Mouse (Mus musculus) ES-E14 (cell line): ENCODE results near the gene Zfp282. TPM values are rescaled to one million over a fixed set of nuclear protein-coding genes. Genes with fewer than 3 reads are reported as not detected.
A peak's percentile ranks its signal among the peaks of the same experiment; 100 is the strongest.

ENCODE experiments used
- DNase-seq: peaks from one replicate; pipeline ENCODE4 v3.0.0-alpha.2; 2013; ENCODE audit warnings: low read depth, low spot score
- H3K27ac ChIP-seq: 2 replicates; pipeline ENCODE4 v1.5.1; 2012; ENCODE audit warnings: low read depth, mild to moderate bottlenecking, low read length, moderate library complexity, mixed read lengths; ENCODE audit not compliant: poor library complexity, insufficient read depth, severe bottlenecking
- H3K36me3 ChIP-seq: 2 replicates; pipeline ENCODE4 v1.6.1; 2012; ENCODE audit warnings: mild to moderate bottlenecking, low read length, moderate library complexity, mixed read lengths; ENCODE audit not compliant: control insufficient read depth, poor library complexity, insufficient read depth, severe bottlenecking
- H3K4me1 ChIP-seq, 2 experiments: fragments of 150-350 bp in 1 of 2; sonication (generic) in 1 of 2; 2 replicates each; pipeline ENCODE4 v1.6.1; 2012; ENCODE audit warnings: low read length in 2 of 2, mild to moderate bottlenecking in 1 of 2, mixed read lengths in 1 of 2; ENCODE audit not compliant: control insufficient read depth in 2 of 2, insufficient read depth in 2 of 2, poor library complexity in 1 of 2
- H3K4me3 ChIP-seq, 2 experiments: fragments of 150-350 bp in 1 of 2; sonication (generic) in 1 of 2; 2 replicates each; pipeline ENCODE4 v1.5.1; 2012; ENCODE audit warnings: low read length in 2 of 2, low read depth in 1 of 2, mild to moderate bottlenecking in 1 of 2, mixed read lengths in 1 of 2; ENCODE audit not compliant: insufficient read depth in 1 of 2, poor library complexity in 1 of 2, severe bottlenecking in 1 of 2
- H3K9ac ChIP-seq: 2 replicates; pipeline ENCODE4 v1.6.1; 2012; ENCODE audit warnings: low read depth, mild to moderate bottlenecking, low read length, mixed read lengths; ENCODE audit not compliant: poor library complexity, insufficient read depth, severe bottlenecking
- H3K9me3 ChIP-seq: fragments of 150-350 bp; sonication (generic); 2 replicates; pipeline ENCODE4 v1.6.1; 2012; ENCODE audit warnings: low read depth, mild to moderate bottlenecking, low read length; ENCODE audit not compliant: control insufficient read depth, insufficient read depth
- CHD2 ChIP-seq: IDR thresholded peaks from 2 replicates; pipeline ENCODE4 v1.6.1; 2014; ENCODE audit warnings: mild to moderate bottlenecking, low read depth, low read length, inconsistent platforms
- HCFC1 ChIP-seq: IDR thresholded peaks from 2 replicates; pipeline ENCODE4 v1.6.1; 2012; ENCODE audit warnings: low read length, inconsistent platforms, borderline replicate concordance; ENCODE audit not compliant: insufficient read depth
- MAFK ChIP-seq: IDR thresholded peaks from 2 replicates; pipeline ENCODE4 v1.6.1; 2014; ENCODE audit warnings: mild to moderate bottlenecking, low read depth, low read length, inconsistent platforms; ENCODE audit not compliant: insufficient read depth
- ZC3H11A ChIP-seq: IDR thresholded peaks from 2 replicates; pipeline ENCODE4 v1.6.1; 2012; ENCODE audit warnings: low read depth, mild to moderate bottlenecking, inconsistent platforms, low read length, borderline replicate concordance
- ZNF384 ChIP-seq: IDR thresholded peaks from 2 replicates; pipeline ENCODE4 v1.6.1; 2012; ENCODE audit warnings: low read depth, low read length, inconsistent platforms
- in situ Hi-C, 2 experiments: fragments of 600-800 bp; cut with MboI; formaldehyde crosslinking; loops; one replicate each; pipeline ENCODE4 v1.15.1; 2025; ENCODE audit warnings: low sequenced_read_pairs in 2 of 2, inconsistent platforms in 1 of 2; ENCODE audit not compliant: unreplicated experiment in 2 of 2
- total RNA-seq: library from RNA; depleted of rRNA; stranded (reverse); fragments of 300-350 nt; gene quantifications from 2 replicates; pipeline ENCODE4 v1.2.3, GENCODE M21; 2012; rRNA removed

Zfp282 gene
- total RNA-seq, 1 experiment: 6.3 TPM

DNA sequence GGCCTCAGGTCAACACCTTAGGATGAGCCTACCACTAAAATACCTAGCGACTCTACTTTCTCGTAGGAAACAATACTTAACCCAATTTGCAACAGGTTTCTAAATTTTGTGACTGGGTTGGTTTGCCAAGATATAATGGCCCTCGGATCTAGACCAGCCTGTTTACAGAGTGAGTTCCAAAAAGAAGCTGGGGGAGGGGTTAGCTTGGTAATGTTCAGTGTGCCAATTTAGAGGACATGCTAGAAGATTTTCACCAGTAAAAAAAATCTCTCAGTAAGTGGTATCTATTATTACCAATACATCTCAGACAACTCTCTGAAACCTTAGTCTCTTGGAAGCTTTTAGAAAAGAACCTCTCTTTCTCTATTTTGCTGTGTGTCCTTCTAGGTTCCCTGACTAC lies 66.7 kb downstream of the Zfp282 start:
- DNase-seq: no peak
- no peak for TF ChIP-seq MAFK
- TF ChIP-seq ZC3H11A: no peak
- no peak for TF ChIP-seq CHD2
- Histone ChIP-seq H3K9me3 (no peaks in the 10 kb centered on the region), H3K27ac (no peak overlapping the region), H3K4me1 (peaks cover 0 to 2% of the 10 kb centered on the region in 2 experiments; a peak in 1 of 4 replicates), H3K9ac (peak overlapping the region; percentile 72), H3K36me3 (no peaks in the 10 kb centered on the region), H3K4me3 (peak overlapping the region; percentile 35 to 63; a peak in 3 of 4 replicates)
- in situ Hi-C loops: no loop called here

DNA sequence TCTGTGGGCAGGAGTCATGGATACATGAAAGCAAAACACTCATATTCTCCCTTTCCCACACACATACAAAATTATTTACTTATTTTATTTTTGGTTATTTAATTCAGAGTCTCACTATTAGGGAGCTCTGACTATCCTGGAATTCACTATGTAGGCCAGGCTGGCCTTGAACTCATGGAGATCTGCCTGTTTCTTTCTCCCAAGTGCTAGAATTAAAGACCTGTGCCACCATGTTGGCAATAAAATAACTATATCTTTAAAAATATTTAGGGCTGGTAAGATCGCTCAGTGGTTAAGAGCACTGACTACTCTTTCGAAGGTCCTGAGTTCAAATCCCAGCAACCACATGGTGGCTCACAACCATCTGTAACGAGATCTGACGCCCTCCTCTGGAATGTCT lies 70.4 kb downstream of the Zfp282 start:
- DNase-seq: no peak
- H3K9ac ChIP-seq: no peak overlapping the region
- no peak overlapping the region for H3K4me3 ChIP-seq
- no peak overlapping the region for H3K27ac ChIP-seq
- TF ChIP-seq HCFC1 (no peak), ZC3H11A (no peak), CHD2 (no peak), ZNF384 (no peak), MAFK (no peak)
- no peaks in the 10 kb centered on the region for H3K4me1 ChIP-seq
- H3K36me3 ChIP-seq: no peaks in the 10 kb centered on the region
- H3K9me3 ChIP-seq: no peaks in the 10 kb centered on the region
- in situ Hi-C loops: no loop called here

DNA sequence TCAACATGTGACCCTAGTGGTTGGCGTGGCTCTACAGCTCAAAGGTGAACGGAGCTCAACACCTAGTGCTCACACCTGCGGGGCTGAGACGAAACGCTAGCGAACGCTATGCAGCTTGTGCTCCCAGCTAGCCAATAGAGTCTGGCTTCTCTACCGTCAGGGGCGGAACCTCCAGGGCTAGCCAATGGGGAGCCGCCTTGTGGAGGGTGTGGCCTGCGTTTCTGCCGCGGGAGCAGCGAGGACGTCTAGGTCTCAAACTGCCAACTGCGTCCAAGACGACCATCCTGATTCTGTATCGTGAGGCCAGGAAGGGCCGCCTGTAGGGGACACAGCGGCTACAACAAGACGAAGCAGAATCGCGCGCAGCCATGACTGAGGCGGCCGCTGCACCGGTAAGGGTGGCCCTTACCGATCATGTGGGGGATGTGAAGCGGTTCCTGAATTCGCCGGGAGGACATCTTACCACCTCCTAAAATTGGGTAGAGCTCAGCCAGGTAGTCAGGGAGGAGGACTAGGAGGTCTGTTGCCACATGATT lies 76.3 kb downstream of the Zfp282 start, which contains the start of gene Zfp956:
Zfp956 (plus strand) TSS at position 200 of the 536 bp plus-strand sequence.
- Histone ChIP-seq H3K9me3 (no peaks in the 10 kb centered on the region), H3K9ac (peak within 1 kb of the TSS; percentile 84), H3K4me3 (peak within 1 kb of the TSS; percentile 73 to 90), H3K27ac (no peak within 1 kb of the TSS), H3K4me1 (no peaks in the 10 kb centered on the region; a peak in 1 of 4 replicates), H3K36me3 (no peaks in the 10 kb centered on the region; the same call in 1 of the 2 replicates)
- DNase-seq: peak; percentile 87
- in situ Hi-C loops: no loop called here
- no peak for TF ChIP-seq ZC3H11A
- peak; percentile 68 for TF ChIP-seq CHD2

DNA sequence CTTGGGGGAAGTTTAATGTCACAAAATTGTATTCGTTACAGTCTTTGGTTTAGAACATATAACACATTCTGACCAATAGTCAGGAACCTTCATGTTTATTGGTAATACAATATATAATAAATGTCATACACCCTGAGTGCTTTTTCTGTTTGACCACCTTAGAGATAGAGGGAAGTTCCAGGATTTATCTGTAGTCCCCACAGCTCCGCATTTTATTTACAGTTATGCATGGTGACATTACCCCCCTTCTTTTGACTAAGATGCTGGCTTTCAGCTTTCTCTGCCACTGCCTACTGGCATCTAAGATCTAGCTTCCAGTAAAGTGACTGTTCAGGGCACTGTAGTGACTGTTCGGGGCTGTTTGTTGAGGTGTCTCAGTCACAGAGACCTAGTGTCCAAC lies 77.4 kb downstream of the Zfp282 start:
- no peak overlapping the region for H3K9ac ChIP-seq
- TF ChIP-seq MAFK (no peak), CHD2 (no peak), ZC3H11A (no peak), HCFC1 (no peak), ZNF384 (no peak)
- no peaks in the 10 kb centered on the region; a peak in 1 of 4 replicates for H3K4me1 ChIP-seq
- no peaks in the 10 kb centered on the region; the same call in 1 of the 2 replicates for H3K36me3 ChIP-seq
- H3K27ac ChIP-seq: no peak overlapping the region
- H3K9me3 ChIP-seq: no peaks in the 10 kb centered on the region
- in situ Hi-C loops: no loop called here
- no peak overlapping the region for H3K4me3 ChIP-seq
- no peak for DNase-seq

DNA sequence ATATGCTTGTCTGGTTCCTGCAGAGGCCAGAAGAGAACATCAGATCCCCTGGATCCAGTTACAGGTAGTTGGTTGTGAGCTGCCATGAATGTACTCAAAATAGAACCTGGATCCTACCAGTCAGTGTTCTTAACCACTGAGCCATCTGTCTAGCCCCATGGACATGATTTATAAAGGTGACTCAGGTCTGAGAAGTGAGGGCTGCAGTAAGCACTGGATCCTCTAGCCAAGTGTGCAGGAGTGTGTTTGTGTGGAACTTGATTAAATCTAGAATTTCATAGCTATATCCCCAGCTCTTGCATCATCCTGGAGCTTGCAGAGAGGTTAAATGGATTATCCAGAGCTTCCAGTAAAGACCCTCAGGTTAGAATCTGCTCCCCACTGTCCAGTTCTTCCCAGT lies 80.8 kb downstream of the Zfp282 start:
- no peak for TF ChIP-seq ZC3H11A
- Histone ChIP-seq H3K4me3 (no peak overlapping the region), H3K27ac (no peak overlapping the region), H3K4me1 (no peaks in the 10 kb centered on the region; a peak in 1 of 4 replicates), H3K9ac (no peak overlapping the region), H3K36me3 (peaks cover 2% of the 10 kb centered on the region; the same call in 1 of the 2 replicates), H3K9me3 (no peaks in the 10 kb centered on the region)
- DNase-seq: no peak
- in situ Hi-C loops: no loop called here

Other genes with a start within 250 kb of the Zfp282 start
- gene Pdia4, start 63.8 kb upstream of the Zfp282 start, total RNA-seq: 429 and 516 TPM in 2 replicates
- gene Zfp786, start 46.3 kb upstream of the Zfp282 start, total RNA-seq: 2.0 and 2.2 TPM in 2 replicates
- gene Zfp398, start 41.5 kb upstream of the Zfp282 start, total RNA-seq: 3.8 and 4.3 TPM in 2 replicates
- 9.2 and 10.1 TPM in 2 replicates for gene Zfp212, start 43.3 kb downstream of the Zfp282 start, total RNA-seq
- gene Zfp956, start 76.2 kb downstream of the Zfp282 start, total RNA-seq: 8.6 and 10.9 TPM in 2 replicates
- 13.9 and 18.2 TPM in 2 replicates for gene Zfp777, start 171.7 kb downstream of the Zfp282 start, total RNA-seq
- 14.1 and 14.8 TPM in 2 replicates for gene Zfp746, start 209.4 kb downstream of the Zfp282 start, total RNA-seq